Mouse (Mus musculus) cerebellum, postnatal 25 days (tissue): ENCODE measurements at regions not wholly inside any gene's neighbourhood (a gene's known extent, or its start where the extent isn't known, plus 50 kb on each side); places are given as distances from the start of the nearest gene placed in this dataset.
"Not testable (repeated sequence)": the region's sequence is repeated elsewhere in the genome, so short reads cannot be mapped to it uniquely, and the experiment has no call there.

ENCODE experiments used
- DNase-seq, 2 experiments: peaks; one replicate each; pipeline ENCODE4 v3.0.0; 2021; ENCODE audit warnings: mixed read lengths in 2 of 2

DNA sequence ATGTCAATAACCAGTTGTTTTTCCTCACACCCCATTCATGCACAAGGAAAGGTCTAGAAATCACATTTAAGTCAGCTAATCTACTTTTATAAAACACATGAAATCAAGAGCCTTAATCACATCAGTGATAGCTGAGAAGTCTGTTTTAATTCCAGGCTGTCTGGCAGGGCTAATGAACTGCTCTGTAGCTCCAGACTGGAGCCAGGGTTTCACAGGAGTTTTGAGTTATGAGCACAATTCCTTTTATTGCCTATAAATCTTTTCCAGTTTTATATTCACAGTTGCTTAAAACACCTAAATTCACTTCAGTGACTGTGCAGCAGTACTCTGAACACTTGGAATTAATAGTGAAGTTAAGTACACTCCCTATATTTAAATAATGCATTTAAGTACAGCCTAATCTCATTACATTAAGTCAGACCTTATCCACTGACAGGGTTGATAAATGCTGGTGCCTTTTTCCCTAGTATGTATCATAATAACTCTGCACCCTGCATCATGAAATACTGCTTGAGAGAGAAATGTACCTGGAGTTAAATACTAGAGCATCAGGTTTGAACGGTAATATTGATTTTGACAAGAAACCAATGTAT lies 198.6 kb upstream of the Gria4 start:
- DNase-seq, result no peak

DNA sequence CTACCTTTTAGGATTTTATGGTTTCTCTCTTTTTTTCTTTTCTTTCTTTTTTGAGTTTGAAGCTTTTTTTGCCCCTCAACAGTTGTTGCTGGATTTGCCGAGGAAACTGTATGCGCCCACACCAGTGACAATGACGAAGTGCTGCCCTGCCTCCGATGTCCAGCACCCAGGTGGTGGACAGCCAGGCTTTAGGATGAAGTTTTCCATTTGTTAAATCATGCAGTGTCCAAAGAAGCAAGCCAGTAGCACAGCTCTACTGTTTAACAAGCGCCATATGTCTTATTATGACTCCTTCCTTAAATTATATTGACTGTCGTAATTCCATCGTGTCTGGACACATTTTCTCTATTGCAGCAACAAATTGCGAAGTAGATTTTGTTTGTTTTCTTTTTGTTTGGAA lies 183.4 kb upstream of the Gria4 start:
- not testable (repeated sequence) for DNase-seq

DNA sequence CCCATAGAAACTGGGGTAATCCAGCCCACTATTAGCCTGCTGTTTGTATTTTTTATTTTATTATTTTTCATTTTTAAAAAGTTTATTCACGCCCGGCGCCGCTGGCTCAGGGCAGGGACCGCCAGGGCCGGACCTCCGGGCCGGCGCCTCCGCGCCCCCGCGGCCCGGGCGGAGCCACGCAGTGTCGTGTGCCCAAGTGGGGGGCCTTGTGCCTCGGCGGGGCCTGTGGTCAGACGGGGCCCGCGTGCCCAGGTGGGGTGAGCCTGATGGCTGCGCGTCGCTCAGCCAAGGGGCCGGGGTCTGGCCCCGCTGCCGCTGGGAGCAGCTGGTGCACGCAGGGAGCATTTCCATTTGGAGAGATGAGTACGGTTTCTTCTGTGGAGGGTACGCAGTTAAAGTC lies 181.5 kb upstream of the Gria4 start:
- DNase-seq, result no peak

DNA sequence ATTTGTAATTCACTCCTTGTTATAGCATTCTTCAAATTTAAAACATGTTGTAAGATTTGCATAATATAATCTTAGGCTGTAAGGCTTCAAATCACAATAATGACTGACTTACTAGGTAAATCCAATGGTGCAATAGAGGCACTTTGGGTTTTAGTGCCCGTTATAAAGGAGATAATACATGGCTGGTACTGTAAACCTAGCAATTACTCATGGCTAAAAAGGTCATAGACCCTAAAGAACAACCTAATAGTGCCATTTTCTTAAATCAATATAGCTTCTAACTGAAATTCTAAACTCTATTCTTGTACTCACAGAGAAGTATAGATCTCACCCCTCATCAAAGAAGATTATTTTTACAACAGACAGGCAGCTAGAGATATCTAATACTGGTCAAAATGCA lies 179.0 kb upstream of the Gria4 start:
- DNase-seq, result no peak

DNA sequence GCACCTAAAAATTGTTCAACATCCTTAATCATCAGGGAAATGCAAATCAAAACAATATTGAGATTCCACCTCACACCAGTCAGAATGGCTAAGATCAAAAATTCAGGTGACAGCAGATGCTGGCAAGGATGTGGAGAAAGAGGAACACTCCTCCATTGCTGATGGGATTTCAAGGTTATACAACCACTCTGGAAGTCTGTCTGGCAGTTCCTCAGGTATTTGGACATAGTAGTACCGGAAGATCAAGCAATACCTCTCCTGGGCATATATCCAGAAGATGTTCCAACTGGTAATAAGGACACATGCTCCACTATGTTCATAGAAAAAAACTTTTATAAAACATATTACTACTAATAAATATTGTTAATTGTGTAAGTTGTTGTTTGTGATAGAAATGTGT lies 135.8 kb upstream of the Gria4 start:
- DNase-seq, result peak in 1 of 2 experiments; percentile 14

DNA sequence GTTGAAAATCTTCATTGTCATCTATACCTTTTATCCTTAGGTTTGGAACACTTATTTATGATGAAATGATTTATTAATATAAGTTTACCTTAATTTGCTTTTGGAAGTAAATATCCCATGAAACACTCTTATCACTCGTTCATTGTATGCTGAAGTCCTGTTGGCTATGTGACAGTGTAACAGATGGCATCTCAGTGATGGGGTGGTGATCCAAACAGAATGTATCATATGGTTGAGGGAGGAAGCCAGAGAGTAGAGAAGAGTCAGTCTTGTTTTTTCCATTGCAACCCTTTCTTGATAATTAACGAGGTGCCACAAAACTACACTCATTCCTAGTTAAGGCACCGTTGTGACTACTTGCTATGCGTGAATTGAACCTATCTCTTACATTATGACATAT lies 134.3 kb upstream of the Gria4 start:
- peak; percentile 76 to 86 for DNase-seq

DNA sequence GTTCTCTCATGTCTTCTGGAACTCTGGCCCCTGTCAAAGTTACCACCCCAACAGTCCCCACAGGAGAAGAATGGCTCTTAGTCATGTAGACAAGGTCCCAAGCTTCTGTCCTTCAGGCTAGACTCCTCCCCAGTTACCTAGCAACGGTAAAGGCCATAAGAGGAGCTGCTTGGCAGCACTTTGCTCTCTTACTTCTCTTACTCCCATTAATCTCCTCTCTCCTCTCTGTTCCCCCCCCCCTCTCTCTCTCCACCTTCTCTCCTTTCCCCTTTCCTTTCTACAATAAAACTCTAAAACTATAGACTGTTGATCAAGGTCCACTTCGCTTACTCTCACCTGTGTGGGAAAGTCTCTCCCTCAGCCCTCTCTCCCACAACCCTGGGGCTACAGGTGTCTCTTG lies 114.5 kb upstream of the Gria4 start:
- no peak for DNase-seq

DNA sequence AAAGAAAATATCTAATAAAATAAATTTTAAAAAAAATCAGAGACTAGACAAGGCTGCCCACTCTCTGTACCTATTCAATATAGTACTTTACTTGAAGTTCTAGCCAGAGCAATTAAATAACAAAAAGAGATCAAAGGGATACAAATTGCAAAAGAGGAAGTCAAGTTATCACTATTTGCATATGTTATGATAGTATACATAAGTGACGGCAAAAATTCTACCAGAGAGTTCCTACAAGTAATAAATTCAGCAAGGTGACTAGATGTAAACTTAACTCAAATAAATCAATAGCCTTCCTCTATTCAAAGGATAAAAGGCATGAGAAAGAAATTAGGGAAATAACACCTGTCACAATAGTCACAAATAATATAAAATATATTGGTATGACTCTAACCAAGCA lies 89.4 kb upstream of the Gria4 start:
- DNase-seq, result no peak
